Mouse (Mus musculus) embryonic facial prominence, embryonic 12.5 days (tissue): ENCODE data around the gene Dscam. TPM values are rescaled to one million over a fixed set of nuclear protein-coding genes. Genes with fewer than 3 reads are reported as not detected.
A peak's percentile ranks its signal among the peaks of the same experiment; 100 is the strongest.

Experiments
- ATAC-seq: fragments of 200-750 bp; cut with Nextera tagmentation; 2 replicates; pipeline ENCODE4 v1.8.0; 2017; ENCODE audit not compliant: insufficient number of reproducible peaks, insufficient read depth, low FRiP score, low TSS enrichment
- H3K27ac ChIP-seq: fragments of 300-500 bp; sonication (generic); 2 replicates; pipeline ENCODE4 v1.5.1; 2016; ENCODE audit warnings: mild to moderate bottlenecking
- H3K27me3 ChIP-seq: fragments of 300-500 bp; sonication (generic); 2 replicates; pipeline ENCODE4 v1.6.1; 2016; ENCODE audit warnings: mild to moderate bottlenecking, moderate library complexity
- H3K36me3 ChIP-seq: fragments of 300-500 bp; sonication (generic); 2 replicates; pipeline ENCODE4 v1.6.1; 2016; ENCODE audit warnings: mild to moderate bottlenecking
- H3K4me1 ChIP-seq: fragments of 300-500 bp; sonication (generic); 2 replicates; pipeline ENCODE4 v1.6.1; 2016
- H3K4me2 ChIP-seq: fragments of 300-500 bp; sonication (generic); replicated peaks from 2 replicates; pipeline ENCODE4 v1.6.1; 2016; ENCODE audit warnings: mild to moderate bottlenecking, moderate library complexity
- H3K4me3 ChIP-seq: fragments of 300-500 bp; sonication (generic); 2 replicates; pipeline ENCODE4 v1.5.1; 2016; ENCODE audit warnings: mild to moderate bottlenecking
- H3K9ac ChIP-seq: fragments of 300-500 bp; sonication (generic); 2 replicates; pipeline ENCODE4 v1.6.1; 2016; ENCODE audit warnings: mild to moderate bottlenecking, moderate library complexity
- H3K9me3 ChIP-seq: fragments of 300-500 bp; sonication (generic); 2 replicates; pipeline ENCODE4 v1.6.1; 2016; ENCODE audit warnings: mild to moderate bottlenecking, moderate library complexity
- WGBS: fragments of 180-500 bp; shearing (Covaris S2); methylation state at CpG from one replicate; pipeline ENCODE4 v1.1.7; 2016; 5-methylcytosine and 5-hydroxymethylcytosine counted together
- polyA plus RNA-seq: library from polyadenylated mRNA; unstranded; fragments of >200 nt; fragmentation: Nextera tagmentation; extraction: Ambion mirVana; gene quantifications from 2 replicates; pipeline ENCODE4 v1.2.1, GENCODE M21; 2016

Gene Dscam
- polyA plus RNA-seq = 0.42 and 0.62 TPM in 2 replicates

DNA sequence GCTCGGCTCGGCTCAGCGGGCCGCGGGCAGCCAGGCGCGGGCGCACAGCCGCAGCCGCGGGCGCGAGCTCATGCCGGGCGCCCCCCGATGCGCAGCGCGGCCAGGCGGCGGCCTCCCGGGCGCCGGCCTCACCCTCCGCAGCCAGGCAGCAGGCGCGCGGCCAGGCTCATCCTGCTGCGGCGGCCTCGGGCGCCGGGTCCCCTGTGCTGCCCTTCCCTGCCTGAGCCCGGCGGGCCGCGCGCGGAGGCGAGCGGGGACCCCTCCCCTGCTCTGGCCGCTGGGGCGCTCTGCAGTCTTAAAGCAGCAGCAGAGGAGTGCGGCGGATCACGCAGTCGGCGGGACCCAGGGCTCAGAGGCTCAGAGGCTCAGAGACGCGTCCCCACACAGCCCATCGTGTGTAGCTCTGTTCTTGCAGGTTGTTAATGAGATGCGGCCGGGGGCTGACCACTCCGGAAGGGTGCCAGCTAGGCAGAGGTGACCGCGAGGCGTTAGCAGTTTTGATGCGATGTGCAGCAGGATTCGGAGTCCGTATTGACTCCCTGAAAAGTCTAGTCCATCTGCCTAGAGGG, at the start of gene Dscam:
Dscam (minus strand) TSS at position 240 of the 569 bp plus-strand sequence.
- WGBS = under 1% methylated on average over 46 of the region's 60 CpGs
- Histone ChIP-seq H3K9me3 (no peaks in the 10 kb centered on the region), H3K27me3 (peaks cover 62% of the 10 kb centered on the region), H3K4me3 (peak within 1 kb of the TSS; percentile 58), H3K4me2 (peak within 1 kb of the TSS; percentile 95), H3K36me3 (no peaks in the 10 kb centered on the region), H3K4me1 (peaks cover 4% of the 10 kb centered on the region; the same call in 1 of the 2 replicates), H3K27ac (no peak within 1 kb of the TSS), H3K9ac (peak within 1 kb of the TSS; percentile 57)
- ATAC-seq = peak; percentile 83

- Histone ChIP-seq H3K27me3 (no peaks in the 10 kb centered on the region), H3K4me1 (no peaks in the 10 kb centered on the region), H3K9me3 (no peaks in the 10 kb centered on the region), H3K27ac (no peak overlapping the region), H3K4me2 (no peak overlapping the region), H3K36me3 (no peaks in the 10 kb centered on the region), H3K4me3 (no peak overlapping the region), H3K9ac (no peak overlapping the region)
- ATAC-seq = no peak
- WGBS = 33% methylated on average over 2 of the region's 2 CpGs
These were observed 48.8 kb upstream of the Dscam start for GRCm38 (mm10) chr16:97219381-97219780.

GRCm38 (mm10) chr16:97209997-97210396, 39.4 kb upstream of the Dscam start:
- no peaks in the 10 kb centered on the region for H3K9me3 ChIP-seq
- no peaks in the 10 kb centered on the region for H3K36me3 ChIP-seq
- no peak overlapping the region for H3K4me3 ChIP-seq
- H3K27me3 ChIP-seq = no peaks in the 10 kb centered on the region
- H3K9ac ChIP-seq = no peak overlapping the region
- no peak overlapping the region for H3K4me2 ChIP-seq
- WGBS = 54% methylated on average over 5 of the region's 5 CpGs
- ATAC-seq = no peak
- H3K27ac ChIP-seq = no peak overlapping the region
- no peaks in the 10 kb centered on the region for H3K4me1 ChIP-seq

DNA sequence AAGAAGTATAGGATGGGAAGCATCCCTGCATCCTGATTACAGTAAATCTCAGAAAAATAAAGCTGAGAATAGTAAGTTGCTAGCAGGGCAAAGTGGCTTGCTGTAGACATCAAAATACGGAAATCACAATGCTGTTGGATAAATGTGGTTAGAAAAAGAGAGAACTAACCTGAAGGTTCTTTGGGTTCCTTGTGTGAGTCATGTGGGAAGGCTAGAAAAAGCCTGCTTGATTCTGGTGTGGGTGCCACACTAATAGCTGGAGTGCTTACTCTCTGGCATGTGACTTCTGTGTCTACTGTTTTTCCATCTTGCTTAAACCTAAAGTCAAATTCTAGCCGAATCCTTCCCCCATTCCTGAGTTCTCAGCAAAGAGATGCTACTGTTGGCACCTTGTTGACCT, 37.7 kb upstream of the Dscam start:
- H3K36me3 ChIP-seq = no peaks in the 10 kb centered on the region
- no peak overlapping the region for H3K9ac ChIP-seq
- WGBS = 79% methylated on average over 2 of the region's 2 CpGs
- no peaks in the 10 kb centered on the region for H3K9me3 ChIP-seq
- no peak overlapping the region for H3K4me3 ChIP-seq
- no peak for ATAC-seq
- H3K4me2 ChIP-seq = no peak overlapping the region
- H3K27me3 ChIP-seq = no peaks in the 10 kb centered on the region
- no peak overlapping the region for H3K27ac ChIP-seq
- no peaks in the 10 kb centered on the region for H3K4me1 ChIP-seq

GRCm38 (mm10) chr16:97204090-97204489, 33.5 kb upstream of the Dscam start:
- H3K36me3 ChIP-seq = no peaks in the 10 kb centered on the region
- no peak overlapping the region for H3K9ac ChIP-seq
- WGBS = 89% methylated on average over 2 of the region's 2 CpGs
- H3K4me3 ChIP-seq = no peak overlapping the region
- no peaks in the 10 kb centered on the region for H3K9me3 ChIP-seq
- H3K27me3 ChIP-seq = no peaks in the 10 kb centered on the region
- H3K4me2 ChIP-seq = no peak overlapping the region
- no peaks in the 10 kb centered on the region for H3K4me1 ChIP-seq
- ATAC-seq = no peak
- H3K27ac ChIP-seq = no peak overlapping the region

- Histone ChIP-seq H3K27me3 (no peaks in the 10 kb centered on the region), H3K36me3 (no peaks in the 10 kb centered on the region), H3K27ac (no peak overlapping the region), H3K9ac (no peak overlapping the region), H3K4me3 (no peak overlapping the region), H3K9me3 (no peaks in the 10 kb centered on the region), H3K4me2 (no peak overlapping the region), H3K4me1 (no peaks in the 10 kb centered on the region)
- 86% methylated on average over 2 of the region's 2 CpGs for WGBS
- ATAC-seq = no peak
These were observed 33.0 kb upstream of the Dscam start for GRCm38 (mm10) chr16:97203554-97203953.

GRCm38 (mm10) chr16:97194630-97195029, 24.1 kb upstream of the Dscam start:
- 69% methylated on average over 2 of the region's 2 CpGs for WGBS
- Histone ChIP-seq H3K27ac (no peak overlapping the region), H3K36me3 (no peaks in the 10 kb centered on the region), H3K27me3 (no peaks in the 10 kb centered on the region), H3K4me2 (no peak overlapping the region), H3K9me3 (no peaks in the 10 kb centered on the region), H3K4me3 (no peak overlapping the region), H3K4me1 (no peaks in the 10 kb centered on the region), H3K9ac (no peak overlapping the region)
- no peak for ATAC-seq

DNA sequence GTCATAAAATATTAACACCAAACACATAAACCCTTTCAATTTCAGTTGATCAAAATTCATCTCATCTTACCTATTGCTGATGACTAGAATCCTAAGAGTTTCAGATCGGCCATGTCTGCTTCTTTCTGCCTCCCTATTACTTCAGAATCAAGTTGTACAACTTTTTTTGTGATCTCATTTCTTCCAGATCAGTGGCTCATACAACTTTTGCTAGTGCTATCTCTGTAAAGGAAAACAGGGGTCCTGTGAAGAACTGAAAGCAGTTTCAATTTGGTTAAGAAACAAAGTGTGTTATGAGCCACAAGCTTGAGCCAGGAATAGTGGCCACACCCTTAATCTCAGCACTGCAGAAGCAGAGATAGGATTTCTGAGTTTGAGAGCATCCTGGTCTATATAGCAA, 23.6 kb upstream of the Dscam start:
- no peaks in the 10 kb centered on the region for H3K4me1 ChIP-seq
- H3K4me2 ChIP-seq = no peak overlapping the region
- no peaks in the 10 kb centered on the region for H3K36me3 ChIP-seq
- H3K9me3 ChIP-seq = no peaks in the 10 kb centered on the region
- no peak for ATAC-seq
- H3K27me3 ChIP-seq = no peaks in the 10 kb centered on the region
- no peak overlapping the region for H3K27ac ChIP-seq
- H3K9ac ChIP-seq = no peak overlapping the region
- no peak overlapping the region for H3K4me3 ChIP-seq
- WGBS = 72% methylated on average over 1 of the region's 1 CpGs

GRCm38 (mm10) chr16:97192296-97192695, 21.7 kb upstream of the Dscam start:
- Histone ChIP-seq H3K27me3 (no peaks in the 10 kb centered on the region), H3K4me1 (no peaks in the 10 kb centered on the region), H3K27ac (no peak overlapping the region), H3K9me3 (no peaks in the 10 kb centered on the region), H3K4me3 (no peak overlapping the region), H3K9ac (no peak overlapping the region), H3K36me3 (no peaks in the 10 kb centered on the region), H3K4me2 (no peak overlapping the region)
- 76% methylated on average over 4 of the region's 4 CpGs for WGBS
- no peak for ATAC-seq

DNA sequence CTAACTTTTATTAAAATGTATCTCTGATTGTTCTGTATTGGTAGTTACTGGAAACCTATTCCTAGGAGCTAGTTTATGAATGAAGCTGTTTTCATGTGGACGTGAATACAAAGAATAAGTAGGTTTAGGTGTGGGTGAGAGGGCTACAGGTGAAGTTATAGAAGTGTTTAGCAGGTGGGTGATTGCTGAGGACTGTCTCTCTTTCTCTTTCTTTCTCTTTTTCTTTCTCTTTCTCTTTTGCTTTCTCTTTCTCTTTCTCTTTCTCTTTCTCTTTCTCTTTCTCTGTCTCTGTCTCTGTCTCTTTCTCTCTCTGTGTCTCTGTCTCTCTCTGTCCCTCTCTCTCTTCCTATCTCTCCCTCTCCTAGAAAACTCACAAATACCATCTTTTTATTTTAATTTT, 20.1 kb upstream of the Dscam start:
- no peak overlapping the region for H3K27ac ChIP-seq
- no peak overlapping the region for H3K9ac ChIP-seq
- H3K36me3 ChIP-seq = no peaks in the 10 kb centered on the region
- H3K9me3 ChIP-seq = 0 out of 2 replicates have a peak, but pooled peaks cover 1% of the 10 kb centered on the region
- H3K4me1 ChIP-seq = no peaks in the 10 kb centered on the region
- no peak overlapping the region for H3K4me2 ChIP-seq
- 84% methylated on average over 1 of the region's 1 CpGs for WGBS
- no peak overlapping the region for H3K4me3 ChIP-seq
- ATAC-seq = no peak
- no peaks in the 10 kb centered on the region for H3K27me3 ChIP-seq

DNA sequence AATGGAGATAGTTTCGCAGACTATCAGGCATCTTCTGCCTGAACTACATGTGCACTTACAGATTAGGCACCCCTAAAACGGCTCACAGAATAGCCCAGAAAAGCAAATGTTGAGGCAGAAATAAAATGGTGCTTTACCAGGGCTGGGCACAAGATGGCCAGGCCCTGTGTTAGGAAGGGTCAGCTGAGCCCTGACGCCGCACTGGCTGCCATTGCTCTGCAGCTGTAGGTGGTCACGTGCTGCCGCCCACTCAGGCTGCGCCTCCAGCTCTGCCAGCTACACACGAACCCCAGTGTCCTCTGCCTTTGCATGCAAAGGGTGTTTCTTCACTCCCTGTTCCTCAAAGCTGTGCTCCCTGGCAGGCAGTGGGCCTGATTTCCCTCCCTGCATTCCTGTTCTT, 948 bp upstream of the Dscam start:
- no peak overlapping the region for H3K9ac ChIP-seq
- H3K27ac ChIP-seq = no peak overlapping the region
- 56% methylated on average over 8 of the region's 8 CpGs for WGBS
- peaks cover 60% of the 10 kb centered on the region for H3K27me3 ChIP-seq
- no peak overlapping the region; the same call in 1 of the 2 replicates for H3K4me3 ChIP-seq
- H3K4me1 ChIP-seq = peaks cover 2% of the 10 kb centered on the region; the same call in 1 of the 2 replicates
- no peak overlapping the region for H3K4me2 ChIP-seq
- no peaks in the 10 kb centered on the region for H3K36me3 ChIP-seq
- H3K9me3 ChIP-seq = no peaks in the 10 kb centered on the region
- no peak for ATAC-seq

DNA sequence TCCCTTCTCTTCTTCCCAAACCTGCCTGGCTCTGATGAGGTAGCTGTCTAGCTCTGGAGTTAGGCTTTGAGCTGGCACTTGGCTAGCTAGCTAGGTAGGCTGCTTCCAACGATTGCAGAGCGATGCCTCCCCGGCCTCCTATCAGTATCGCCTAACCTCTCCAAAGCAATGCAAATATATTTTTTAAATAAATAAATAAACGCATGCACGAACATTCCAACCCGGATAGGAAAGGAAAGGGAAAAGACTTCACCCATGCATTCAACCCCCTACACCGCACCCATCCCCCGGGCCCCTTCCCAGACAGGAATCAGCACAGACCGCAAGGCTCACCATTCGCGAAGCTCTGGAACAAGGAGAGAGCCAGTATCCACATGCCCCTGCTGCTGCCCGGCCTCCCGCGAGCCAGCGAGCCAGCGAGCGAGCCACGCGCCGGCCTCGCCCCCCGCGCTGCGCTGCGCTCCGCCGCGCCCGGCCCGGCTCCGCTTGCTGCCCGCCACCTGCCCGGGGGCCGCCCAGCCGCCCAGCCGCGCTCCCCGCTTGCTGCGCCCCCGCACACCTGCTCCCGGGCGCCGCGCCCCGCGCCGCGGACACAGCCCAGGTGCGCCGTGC, 545 bp downstream of the Dscam start:
- Histone ChIP-seq H3K9ac (peak overlapping the region; percentile 57), H3K4me1 (peaks cover 8% of the 10 kb centered on the region), H3K36me3 (no peaks in the 10 kb centered on the region), H3K9me3 (no peaks in the 10 kb centered on the region), H3K4me2 (peak overlapping the region; percentile 95), H3K4me3 (peak overlapping the region; percentile 58), H3K27me3 (peaks cover 68% of the 10 kb centered on the region), H3K27ac (no peak overlapping the region)
- peak; percentile 31; the same call in 1 of the 2 replicates for ATAC-seq
- 1% methylated on average over 43 of the region's 51 CpGs for WGBS
